Mouse (Mus musculus): ENCODE results near the gene Marcks.

Marcks gene

DNA sequence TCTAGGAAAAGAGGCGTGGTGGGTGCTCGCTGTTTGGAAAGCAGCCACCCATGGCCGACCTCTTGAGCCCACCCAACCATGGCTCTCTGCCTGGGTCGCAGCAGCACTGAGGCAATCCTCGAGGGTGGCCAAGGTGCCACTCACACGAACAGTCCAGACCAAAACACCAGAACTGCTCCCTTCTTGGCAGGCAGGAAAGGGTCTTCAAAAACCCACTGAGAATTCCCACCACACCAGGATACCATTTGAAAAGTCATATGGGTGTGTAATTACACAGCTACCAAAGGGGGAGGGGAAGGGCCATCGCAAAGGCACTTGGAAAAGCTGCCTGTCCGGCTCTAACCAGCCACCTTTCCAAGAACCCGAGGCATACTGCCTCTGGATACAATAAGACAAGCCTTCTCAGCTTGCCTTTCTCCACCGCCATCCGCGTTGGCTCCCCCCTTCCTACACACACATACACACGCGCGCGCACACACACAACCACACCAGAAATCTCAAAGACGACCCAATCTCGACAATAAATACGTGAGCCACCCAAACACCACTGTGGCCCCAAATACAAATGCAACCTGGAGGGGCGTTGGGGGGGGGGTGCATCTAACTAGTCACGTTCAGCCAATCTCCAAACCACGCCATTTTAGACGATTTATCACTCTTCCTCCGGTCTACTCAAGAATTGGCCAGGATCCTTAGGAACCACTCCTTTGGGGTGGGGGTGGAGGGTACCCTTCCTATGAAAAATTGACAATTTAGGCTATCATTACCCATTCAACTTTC, 999 bp downstream of the Marcks start:
- in situ Hi-C loops (cut with MboI; ENCODE audit: low pct_unique_long_range_greater_than_20kb in 1 of 2, low sequenced_read_pairs in 2 of 2, unreplicated experiment in 1 of 2): no loop called here

DNA sequence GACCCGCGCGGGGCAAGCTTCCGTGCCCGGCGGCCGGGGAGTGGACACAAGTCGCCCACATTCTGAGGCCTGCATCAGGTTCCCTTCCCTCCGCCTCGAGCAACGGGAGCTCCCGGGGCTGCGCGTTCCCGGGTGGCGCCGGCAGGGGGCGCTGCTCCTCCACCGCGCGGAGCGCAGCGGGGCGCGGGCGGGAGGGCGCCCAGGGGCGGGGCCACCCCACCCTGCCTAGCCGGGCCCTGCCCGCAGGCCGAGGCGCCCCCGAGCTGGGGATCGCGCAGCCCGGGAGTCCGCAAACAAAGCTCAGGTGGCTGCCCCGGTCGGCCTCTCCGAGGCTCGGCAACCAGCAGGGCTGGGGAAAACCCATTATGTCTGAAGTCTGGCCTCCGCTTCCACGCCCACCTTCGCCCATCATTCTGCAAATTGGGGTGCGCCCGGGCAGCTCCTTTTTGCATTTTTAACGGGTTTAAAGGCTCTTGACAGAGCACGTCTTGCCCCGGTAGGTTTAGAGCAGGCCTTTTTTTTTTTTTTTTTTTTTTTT, 1.7 kb downstream of the Marcks start:
- in situ Hi-C loops (cut with MboI; ENCODE audit: low pct_unique_long_range_greater_than_20kb in 1 of 2, low sequenced_read_pairs in 2 of 2, unreplicated experiment in 1 of 2): no loop called here

DNA sequence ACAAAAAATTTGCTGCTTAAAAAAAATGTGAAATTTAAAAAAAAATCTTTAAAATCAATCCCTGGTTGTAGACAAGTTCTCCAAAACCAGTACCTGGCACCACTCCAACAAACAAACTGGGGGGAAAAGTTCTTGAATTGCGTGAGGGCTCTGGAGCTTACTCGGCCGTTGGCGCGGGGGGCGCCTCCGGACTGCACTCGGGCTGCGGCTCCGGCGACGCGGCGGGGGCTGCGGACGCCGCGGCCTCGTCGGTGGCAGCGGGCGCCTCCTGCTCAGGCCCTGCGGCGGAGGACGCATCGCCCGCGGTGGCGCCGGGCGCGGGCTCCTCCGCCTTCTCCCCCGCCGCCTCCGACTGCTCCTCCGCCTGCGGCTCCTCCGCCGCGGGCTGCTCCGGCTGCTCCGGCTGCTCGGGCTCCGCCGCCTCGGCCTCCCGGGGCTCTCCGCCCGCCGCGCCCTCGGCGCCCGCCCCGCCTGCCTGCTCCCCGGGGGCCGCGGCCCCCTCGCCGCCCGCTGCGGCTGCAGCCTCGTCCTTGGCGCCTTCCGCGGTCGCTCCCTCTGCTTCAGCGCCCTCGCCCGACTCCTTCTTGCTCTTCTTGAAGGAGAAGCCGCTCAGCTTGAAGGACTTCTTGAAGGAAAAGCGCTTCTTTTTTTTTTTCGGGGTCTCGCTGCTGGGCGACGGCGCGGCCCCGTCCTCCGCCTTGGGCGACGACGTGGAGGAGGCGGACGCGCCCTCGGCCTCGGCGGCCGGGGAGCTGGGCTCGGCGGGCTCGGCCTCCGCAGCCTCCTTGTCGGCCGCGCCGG, 2.6 kb downstream of the Marcks start:
- in situ Hi-C loops (cut with MboI; ENCODE audit: low pct_unique_long_range_greater_than_20kb in 1 of 2, low sequenced_read_pairs in 2 of 2, unreplicated experiment in 1 of 2): no loop called here

DNA sequence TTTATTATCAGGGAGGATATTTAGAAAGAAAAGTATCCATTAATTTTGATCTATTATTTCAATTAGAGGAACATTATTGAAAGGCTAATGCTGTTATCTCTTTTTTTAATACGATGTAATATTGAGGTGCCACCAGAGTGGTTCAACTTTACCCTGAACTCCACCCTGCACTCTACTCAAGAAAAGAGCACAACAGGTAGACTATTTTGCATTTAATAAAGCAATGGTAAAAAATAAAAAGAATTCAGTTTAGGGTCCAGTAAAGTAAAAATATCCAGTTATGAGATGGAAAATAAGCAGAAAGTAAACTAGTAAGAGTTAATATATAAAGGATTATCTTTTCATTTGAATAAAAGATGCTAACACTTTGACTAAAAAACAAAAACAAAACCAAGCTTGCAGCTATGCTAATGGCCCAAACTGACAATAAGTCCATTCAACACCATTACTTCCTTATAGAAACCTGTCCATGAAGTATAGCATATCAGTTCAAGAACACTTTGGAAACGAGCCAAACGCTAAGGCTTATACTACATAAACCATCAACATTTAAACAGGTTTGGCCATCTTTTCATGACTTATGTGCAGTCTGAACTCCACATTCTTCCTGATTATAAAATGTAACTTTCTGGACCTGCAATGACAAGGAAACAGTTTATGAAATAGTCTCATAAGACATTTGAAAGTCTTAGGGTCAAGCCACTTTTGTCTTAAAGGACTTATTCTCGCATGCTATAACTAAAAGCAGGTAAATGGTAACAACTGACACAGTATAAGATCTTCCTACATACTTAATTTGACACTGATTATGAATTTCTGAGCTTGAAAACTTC, 4.6 kb downstream of the Marcks start:
- in situ Hi-C loops (cut with MboI; ENCODE audit: low pct_unique_long_range_greater_than_20kb in 1 of 2, low sequenced_read_pairs in 2 of 2, unreplicated experiment in 1 of 2): no loop called here

DNA sequence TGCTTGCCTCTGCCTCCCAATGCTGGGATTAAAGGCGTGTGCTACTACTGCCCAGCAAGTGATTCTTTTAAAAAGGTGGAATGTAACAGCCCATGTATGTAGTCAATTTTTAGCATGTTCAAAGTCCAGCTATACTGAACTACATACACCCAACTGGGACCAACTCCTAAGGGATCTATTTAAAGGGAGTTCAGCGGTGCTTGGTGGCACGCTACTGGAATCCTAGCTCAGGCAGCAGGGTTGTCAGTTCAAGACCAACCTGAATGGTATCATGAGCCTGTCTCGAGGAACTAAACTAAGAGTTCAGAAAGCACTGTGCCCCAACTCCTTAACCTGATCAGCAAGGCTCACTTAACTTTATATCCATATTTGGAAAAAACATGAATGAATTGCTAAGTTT, 6.0 kb downstream of the Marcks start:
- in situ Hi-C loops (cut with MboI; ENCODE audit: low pct_unique_long_range_greater_than_20kb in 1 of 2, low sequenced_read_pairs in 2 of 2, unreplicated experiment in 1 of 2): no loop called here

DNA sequence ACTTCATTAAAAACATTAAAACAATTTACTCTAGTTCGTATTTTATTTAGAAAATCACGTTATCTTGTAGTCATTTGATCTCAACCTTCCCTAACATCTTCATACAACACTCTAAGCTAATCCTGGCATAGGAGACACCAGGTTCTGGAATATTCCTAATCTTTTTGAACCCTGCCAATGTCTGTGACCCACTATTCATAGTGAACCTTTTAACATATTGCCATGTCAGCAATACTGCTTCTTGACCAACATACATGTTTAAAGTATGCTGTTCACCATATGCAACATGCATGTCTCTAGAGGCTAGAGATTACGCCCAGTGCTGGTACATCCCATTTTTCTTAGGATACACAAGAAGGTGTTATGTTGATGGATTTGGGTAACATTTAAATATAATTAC, 9.1 kb downstream of the Marcks start:
- in situ Hi-C loops (cut with MboI; ENCODE audit: low pct_unique_long_range_greater_than_20kb in 1 of 2, low sequenced_read_pairs in 2 of 2, unreplicated experiment in 1 of 2): no loop called here

DNA sequence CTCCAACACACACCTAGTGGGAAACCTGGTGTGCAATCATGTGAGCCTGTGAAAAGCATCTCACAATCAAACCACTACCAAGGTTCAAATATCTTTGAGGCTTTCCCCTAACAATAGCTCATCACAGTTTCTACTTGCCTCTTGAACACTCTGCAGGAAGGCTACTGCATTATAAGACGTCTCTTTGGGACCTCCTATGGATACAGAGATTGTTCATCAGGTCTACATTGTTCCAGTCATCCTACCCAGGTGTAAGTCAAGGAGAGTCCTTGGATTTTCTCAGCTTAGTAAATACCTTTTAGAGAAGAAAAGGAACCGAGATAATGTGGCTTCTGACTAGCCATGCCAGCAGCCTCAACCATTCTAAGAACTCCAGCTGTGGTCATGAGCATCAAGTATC, 23.4 kb downstream of the Marcks start:
- in situ Hi-C loops (cut with MboI; ENCODE audit: low pct_unique_long_range_greater_than_20kb in 1 of 2, low sequenced_read_pairs in 2 of 2, unreplicated experiment in 1 of 2): no loop called here

DNA sequence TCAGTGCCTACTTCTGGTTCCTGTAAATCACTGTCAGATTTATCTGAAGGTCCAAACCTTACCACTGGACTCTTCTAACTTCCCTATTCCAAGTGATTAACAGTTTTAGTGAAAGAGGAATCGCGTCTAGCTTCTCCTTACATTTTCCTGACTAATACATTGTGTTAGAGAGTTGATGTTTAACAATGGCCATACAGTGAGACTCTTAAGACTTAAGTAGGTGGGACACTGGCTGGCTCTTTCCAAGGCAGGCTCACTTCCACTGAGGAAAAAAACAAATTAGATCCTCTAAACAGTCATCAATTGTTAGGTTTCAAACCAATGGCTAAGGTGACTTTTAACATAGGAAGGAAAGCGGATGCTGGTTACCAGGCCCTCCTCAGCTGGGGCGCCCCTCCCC, 25.9 kb downstream of the Marcks start:
- in situ Hi-C loops (cut with MboI; ENCODE audit: low pct_unique_long_range_greater_than_20kb in 1 of 2, low sequenced_read_pairs in 2 of 2, unreplicated experiment in 1 of 2): no loop called here

DNA sequence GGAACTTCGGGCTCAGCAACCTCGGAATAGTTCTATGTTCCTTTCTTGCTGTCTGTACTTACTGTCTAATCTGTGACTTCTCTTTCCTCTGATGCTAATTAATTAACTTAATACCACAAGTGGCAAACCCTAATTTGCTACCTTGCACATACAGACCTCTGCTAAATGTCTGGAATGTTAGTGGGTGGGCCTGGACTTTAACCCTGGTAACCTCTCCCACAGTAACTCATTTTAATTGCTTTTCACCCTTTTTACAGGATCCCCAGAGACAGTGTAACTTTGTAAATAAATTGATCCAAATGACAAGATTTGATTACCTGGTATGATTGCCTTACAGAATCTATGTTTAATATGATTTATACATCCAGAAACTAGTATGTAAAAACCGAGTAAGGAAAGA, 26.4 kb downstream of the Marcks start:
- in situ Hi-C loops (cut with MboI; ENCODE audit: low pct_unique_long_range_greater_than_20kb in 1 of 2, low sequenced_read_pairs in 2 of 2, unreplicated experiment in 1 of 2): no loop called here

DNA sequence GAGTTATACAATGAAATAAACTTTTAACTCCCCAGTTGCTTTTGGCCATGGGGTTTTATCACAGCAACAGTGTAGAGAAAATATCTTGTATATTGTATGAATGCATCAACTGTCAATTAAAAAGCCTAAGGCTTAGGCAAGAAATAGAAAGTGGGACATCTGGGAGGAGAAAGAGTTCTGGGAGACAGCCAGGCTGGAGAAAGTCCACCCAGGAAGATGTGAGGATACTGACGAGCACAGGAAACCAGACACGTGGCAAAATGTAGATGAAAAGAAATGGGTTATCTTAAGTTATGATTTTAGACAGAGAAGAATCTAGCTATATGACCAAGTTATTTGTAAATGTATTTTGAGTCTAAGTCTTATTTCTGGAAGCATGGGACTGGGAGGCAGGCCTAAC, 27.3 kb downstream of the Marcks start:
- in situ Hi-C loops (cut with MboI; ENCODE audit: low pct_unique_long_range_greater_than_20kb in 1 of 2, low sequenced_read_pairs in 2 of 2, unreplicated experiment in 1 of 2): no loop called here

DNA sequence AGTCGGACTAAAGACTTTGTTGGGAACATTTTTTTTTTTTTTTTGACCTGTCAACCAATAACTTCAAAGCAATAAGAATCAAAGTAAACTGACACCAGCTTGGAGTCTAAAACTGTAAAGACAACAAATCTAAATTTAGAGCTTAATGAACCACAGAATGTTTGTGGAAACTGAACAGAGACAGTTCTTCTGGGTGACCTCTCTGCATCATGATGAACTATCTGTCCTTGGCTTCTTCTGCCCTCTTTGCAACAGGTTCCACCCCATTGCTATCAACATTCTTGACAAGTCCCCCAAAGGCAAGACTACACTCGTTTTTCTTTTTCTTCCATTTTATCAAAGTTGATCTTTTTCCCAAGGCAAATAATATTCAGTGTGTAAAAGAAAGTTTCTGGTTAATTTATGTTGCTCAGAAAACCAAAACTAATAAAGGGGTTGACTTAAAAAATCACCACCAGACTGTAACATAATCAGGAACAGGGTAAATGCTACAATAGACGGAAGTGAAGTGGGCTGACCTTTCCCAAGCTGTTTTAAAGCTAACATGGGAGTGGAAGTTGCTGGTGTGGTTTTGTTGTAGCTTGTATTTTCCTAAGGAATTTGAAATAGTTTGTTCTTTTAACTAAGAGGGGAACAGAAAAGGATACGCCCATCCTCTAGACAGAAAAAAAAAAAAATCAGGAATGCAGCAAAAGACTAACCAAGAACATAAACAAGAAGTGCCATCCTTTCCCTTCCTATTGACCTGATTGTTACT, 31.7 kb downstream of the Marcks start:
- in situ Hi-C loops (cut with MboI; ENCODE audit: low pct_unique_long_range_greater_than_20kb in 1 of 2, low sequenced_read_pairs in 2 of 2, unreplicated experiment in 1 of 2): no loop called here

DNA sequence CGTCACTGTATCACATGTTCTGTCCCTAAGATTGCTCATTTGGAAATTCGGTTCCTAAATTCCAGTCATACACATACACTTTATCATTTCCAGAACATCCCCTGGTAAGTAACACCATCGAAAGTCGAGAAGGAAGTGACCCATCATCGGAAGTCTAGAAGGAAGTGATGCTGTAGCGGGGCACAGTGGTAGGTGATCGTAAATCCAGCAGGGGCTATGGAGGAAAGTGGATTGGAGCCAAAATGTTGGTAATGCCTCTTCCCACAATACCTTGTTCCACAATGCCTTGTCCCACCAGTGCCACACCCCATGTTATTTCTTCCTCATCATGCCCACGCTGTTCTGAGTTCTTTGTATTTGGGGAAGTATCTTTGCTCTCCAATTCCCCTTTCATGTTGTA, 32.4 kb downstream of the Marcks start:
- in situ Hi-C loops (cut with MboI; ENCODE audit: low pct_unique_long_range_greater_than_20kb in 1 of 2, low sequenced_read_pairs in 2 of 2, unreplicated experiment in 1 of 2): no loop called here

DNA sequence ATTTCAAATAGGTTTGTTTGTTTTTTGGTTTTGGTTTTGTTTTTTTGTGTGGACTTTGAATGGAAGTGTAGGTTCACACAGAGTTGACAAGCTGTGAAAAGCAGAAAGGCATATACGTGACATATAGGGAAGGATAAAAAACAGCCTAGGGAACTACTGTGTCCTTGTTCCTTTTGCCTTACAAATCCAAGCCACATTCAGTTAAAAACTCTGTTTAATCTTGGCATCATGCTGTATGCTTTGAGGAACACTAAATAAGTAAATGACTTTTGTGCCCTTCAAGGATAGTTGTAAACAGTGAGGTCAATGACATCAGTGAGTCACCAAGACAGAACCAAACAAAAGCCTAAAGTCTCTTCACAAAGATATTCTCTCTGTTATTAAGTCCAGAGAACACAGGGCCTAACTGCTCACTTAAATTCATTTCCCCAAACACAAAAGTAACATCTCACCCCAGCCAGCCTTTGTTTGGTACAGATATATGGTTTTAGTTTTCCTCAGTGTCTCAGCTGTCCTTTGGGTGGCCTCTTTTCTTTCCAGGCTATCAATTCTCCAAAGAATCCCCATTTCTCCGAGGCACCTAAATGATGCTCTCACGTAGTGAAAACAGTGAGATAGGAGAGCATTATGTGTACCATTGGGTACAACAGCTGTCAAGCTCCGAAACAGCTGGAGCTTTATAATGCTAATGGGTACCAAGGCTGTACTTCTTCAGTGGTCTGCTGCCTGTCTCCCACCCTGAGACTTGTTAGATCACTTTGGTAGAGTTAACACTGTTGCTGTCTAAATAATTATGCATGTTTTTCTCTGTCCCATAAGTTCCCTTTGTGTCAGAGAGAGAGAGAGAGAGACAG, 36.3 kb downstream of the Marcks start:
- in situ Hi-C loops (cut with MboI; ENCODE audit: low pct_unique_long_range_greater_than_20kb in 1 of 2, low sequenced_read_pairs in 2 of 2, unreplicated experiment in 1 of 2): no loop called here

DNA sequence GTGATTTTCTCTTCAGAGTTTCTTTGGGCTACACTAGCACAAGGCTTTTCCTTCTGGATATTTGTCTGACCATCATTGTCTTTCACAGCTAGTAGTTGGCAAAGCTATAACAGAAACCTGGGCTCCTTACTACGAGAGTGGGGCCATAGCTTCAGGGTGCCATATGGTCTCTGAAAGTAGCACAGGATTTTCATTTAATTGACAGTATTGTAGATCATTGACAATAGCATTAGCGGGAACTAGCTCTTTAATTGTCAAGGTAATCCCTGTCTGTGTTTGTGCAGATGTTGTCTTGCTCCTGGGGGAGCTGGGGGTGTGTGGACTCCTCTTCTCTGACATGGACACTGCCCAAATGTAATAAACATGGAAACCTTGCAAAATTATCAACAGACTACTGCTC, 37.0 kb downstream of the Marcks start:
- in situ Hi-C loops (cut with MboI; ENCODE audit: low pct_unique_long_range_greater_than_20kb in 1 of 2, low sequenced_read_pairs in 2 of 2, unreplicated experiment in 1 of 2): no loop called here

DNA sequence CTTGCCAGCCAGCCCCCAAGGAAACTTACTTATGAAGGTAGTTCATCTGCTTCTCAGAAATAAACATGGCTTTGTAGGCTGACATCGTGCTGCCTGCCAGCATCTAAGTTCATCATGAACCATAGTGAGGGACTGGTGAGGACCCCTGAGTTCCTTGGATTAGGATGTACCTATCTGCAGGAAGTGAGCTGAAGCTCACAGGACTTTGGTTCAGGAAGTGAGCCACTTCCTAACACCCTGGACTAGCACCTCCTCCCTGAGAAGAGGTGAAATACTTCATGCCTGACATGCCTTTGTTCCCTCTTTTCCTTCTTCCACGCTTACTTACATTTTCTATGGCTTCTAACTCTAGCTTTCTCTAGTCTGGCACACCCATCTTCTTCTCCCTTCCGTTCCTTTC, 42.2 kb downstream of the Marcks start:
- in situ Hi-C loops (cut with MboI; ENCODE audit: low pct_unique_long_range_greater_than_20kb in 1 of 2, low sequenced_read_pairs in 2 of 2, unreplicated experiment in 1 of 2): no loop called here

DNA sequence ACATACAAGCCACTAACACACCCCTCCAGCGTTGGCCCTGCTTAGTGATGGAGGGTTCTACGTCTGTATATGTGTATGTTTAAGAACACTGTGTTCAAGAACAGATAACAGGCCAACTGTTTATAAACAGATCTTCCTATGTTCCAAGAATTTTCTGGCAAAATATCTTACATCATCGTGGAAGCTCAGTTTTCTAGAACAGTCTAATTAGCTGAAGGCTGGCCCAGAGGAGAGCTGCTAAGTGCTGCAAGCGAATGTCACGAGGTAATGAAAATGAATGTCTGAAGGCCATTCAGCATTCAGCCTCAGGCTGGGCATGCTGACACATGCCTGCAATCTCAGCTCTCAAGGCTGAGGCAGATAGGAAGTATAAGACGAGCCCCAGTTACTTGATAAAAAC, 42.9 kb downstream of the Marcks start:
- in situ Hi-C loops (cut with MboI; ENCODE audit: low pct_unique_long_range_greater_than_20kb in 1 of 2, low sequenced_read_pairs in 2 of 2, unreplicated experiment in 1 of 2): no loop called here

DNA sequence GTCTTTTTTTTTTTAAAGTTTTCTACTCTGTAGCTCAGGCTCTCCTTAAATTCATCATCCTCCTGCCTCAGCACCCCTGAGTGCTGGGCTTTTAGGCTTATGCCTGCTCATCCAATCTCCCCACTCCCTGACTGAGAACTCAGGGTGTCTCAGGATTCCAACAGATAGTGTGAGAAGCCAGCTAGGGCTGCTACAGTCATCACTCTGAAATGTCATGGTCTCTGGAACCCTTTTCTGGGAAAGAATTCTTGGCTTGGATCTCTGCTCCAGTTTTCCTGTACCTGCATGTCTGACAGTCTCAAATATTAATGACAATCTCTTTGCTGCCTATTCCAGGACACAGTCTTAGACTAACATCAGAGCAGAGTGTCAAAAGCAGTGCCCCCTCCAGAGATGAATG, 45.4 kb downstream of the Marcks start:
- in situ Hi-C loops (cut with MboI; ENCODE audit: low pct_unique_long_range_greater_than_20kb in 1 of 2, low sequenced_read_pairs in 2 of 2, unreplicated experiment in 1 of 2): no loop called here

DNA sequence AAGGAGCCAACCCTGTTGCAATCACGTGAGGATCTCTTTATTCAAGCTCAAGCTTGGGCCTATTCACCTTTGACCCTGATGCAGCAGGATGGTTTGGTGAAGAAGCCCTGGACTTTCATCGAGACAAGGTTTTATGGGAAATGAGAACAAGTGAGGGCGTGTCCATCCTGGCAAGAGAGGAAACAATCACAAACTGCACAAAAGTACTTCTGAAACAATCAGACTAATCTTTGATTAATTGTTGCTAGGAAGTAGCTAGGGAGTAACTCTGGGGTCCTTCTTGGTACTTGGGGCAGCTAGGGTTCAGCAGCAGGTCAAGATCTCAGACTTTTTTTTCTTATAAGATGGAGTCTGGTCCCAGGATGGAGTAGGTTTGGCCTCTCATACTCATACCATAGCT, 48.3 kb downstream of the Marcks start:
- in situ Hi-C loops (cut with MboI; ENCODE audit: low pct_unique_long_range_greater_than_20kb in 1 of 2, low sequenced_read_pairs in 2 of 2, unreplicated experiment in 1 of 2): no loop called here
